In genomic region chr15:86433378-86433777, GRCm38 (mm10) we compare ENCODE assay signal across 27 mouse cellular contexts.
DNase-seq lines count a peak whose midpoint lies in the region; ATAC-seq lines count a peak whose summit lies in the region.
"Had no signal": no experiment of that assay in that cellular context is flagged by ENCODE, and none has a peak within 500 bp of the region (broad histone marks: within the 10 kb centered on the region; RNA-seq: fewer than 3 reads in every experiment).

No protein-coding gene starts in this region.

- no peak for DNase-seq in hindbrain, embryonic 10.5 days (ENCODE audit: low spot score)
- DNase-seq in kidney, adult 9 months: peak; percentile 24
- no peak for DNase-seq in midbrain, embryonic 11.5 days (ENCODE audit: low spot score, missing footprints)
- DNase-seq in yolk sac, embryonic 10.5 days (ENCODE audit: low spot score): no peak
- DNase-seq: adrenal gland, postnatal 25 days; cerebellum, adult 18-20 months; heart, adult 11 months; heart, postnatal 4 days; layer of hippocampus, adult 9-11 months; lung, embryonic 14.5 days; lung, postnatal 14 days; retina, postnatal 1 day; right cerebral cortex, postnatal 14 days; thymus, postnatal 4 days had no signal

- H3K4me3 ChIP-seq in hindbrain, embryonic 13.5 days: no peak overlapping the region
- H3K4me3 ChIP-seq in hindbrain, embryonic 10.5 days: no peak overlapping the region
- no peak overlapping the region for H3K4me3 ChIP-seq in kidney, embryonic 14.5 days (ENCODE audit: low read length)
- no peak overlapping the region for H3K4me3 ChIP-seq in midbrain, embryonic 15.5 days
- no peak overlapping the region for H3K4me3 ChIP-seq in midbrain, embryonic 11.5 days (ENCODE audit: low read depth, low read length)
- H3K4me3 ChIP-seq in neural tube, embryonic 13.5 days: no peak overlapping the region
- H3K4me3 ChIP-seq: embryonic facial prominence, embryonic 13.5 days; forebrain, embryonic 10.5 days; forebrain, embryonic 15.5 days; limb, embryonic 10.5 days; limb, embryonic 15.5 days; liver, embryonic 15.5 days had no signal

- 64% methylated on average over 8 of the region's 8 CpGs for WGBS in hindbrain, embryonic 13.5 days
- 92% methylated on average over 8 of the region's 8 CpGs for WGBS in hindbrain, embryonic 10.5 days
- 87% methylated on average over 8 of the region's 8 CpGs for WGBS in kidney, embryonic 14.5 days
- 56% methylated on average over 8 of the region's 8 CpGs for WGBS in midbrain, embryonic 15.5 days
- 88% methylated on average over 8 of the region's 8 CpGs for WGBS in midbrain, embryonic 11.5 days
- WGBS in neural tube, embryonic 13.5 days: 58% methylated on average over 8 of the region's 8 CpGs

- H3K9ac ChIP-seq in hindbrain, embryonic 13.5 days: no peak overlapping the region
- no peak overlapping the region for H3K9ac ChIP-seq in kidney, embryonic 14.5 days (ENCODE audit: low read depth, low read length)
- no peak overlapping the region for H3K9ac ChIP-seq in midbrain, embryonic 15.5 days
- H3K9ac ChIP-seq in midbrain, embryonic 11.5 days (ENCODE audit: low read length): no peak overlapping the region
- no peak overlapping the region for H3K9ac ChIP-seq in neural tube, embryonic 13.5 days
- H3K9ac ChIP-seq: embryonic facial prominence, embryonic 13.5 days; forebrain, embryonic 15.5 days; limb, embryonic 15.5 days; liver, embryonic 15.5 days; lung, embryonic 14.5 days had no signal

- H3K27ac ChIP-seq in hindbrain, embryonic 13.5 days: peak overlapping the region; percentile 2; the same call in 1 of the 2 replicates
- H3K27ac ChIP-seq in hindbrain, embryonic 10.5 days: no peak overlapping the region
- H3K27ac ChIP-seq in kidney, embryonic 14.5 days (ENCODE audit: low read depth, low read length): no peak overlapping the region
- peak overlapping the region; percentile 61 for H3K27ac ChIP-seq in midbrain, embryonic 15.5 days
- H3K27ac ChIP-seq in midbrain, embryonic 11.5 days (ENCODE audit: low read depth, low read length): no peak overlapping the region
- peak overlapping the region; percentile 24; the same call in 1 of the 2 replicates for H3K27ac ChIP-seq in neural tube, embryonic 13.5 days (replicated peaks)
- H3K27ac ChIP-seq: embryonic facial prominence, embryonic 13.5 days; forebrain, embryonic 10.5 days; forebrain, embryonic 15.5 days; limb, embryonic 10.5 days; limb, embryonic 15.5 days; liver, embryonic 15.5 days had no signal

- H3K36me3 ChIP-seq in hindbrain, embryonic 13.5 days: no peaks in the 10 kb centered on the region
- H3K36me3 ChIP-seq in hindbrain, embryonic 10.5 days: no peaks in the 10 kb centered on the region
- H3K36me3 ChIP-seq in kidney, embryonic 14.5 days (ENCODE audit: control insufficient read depth, insufficient read depth, low read length): no peaks in the 10 kb centered on the region
- H3K36me3 ChIP-seq in midbrain, embryonic 15.5 days (replicated peaks): no peaks in the 10 kb centered on the region
- no peaks in the 10 kb centered on the region for H3K36me3 ChIP-seq in midbrain, embryonic 11.5 days (ENCODE audit: control insufficient read depth, insufficient read depth, low read length)
- no peaks in the 10 kb centered on the region for H3K36me3 ChIP-seq in neural tube, embryonic 13.5 days
- H3K36me3 ChIP-seq: embryonic facial prominence, embryonic 13.5 days; forebrain, embryonic 10.5 days; forebrain, embryonic 15.5 days; limb, embryonic 10.5 days; limb, embryonic 15.5 days; liver, embryonic 15.5 days had no signal

- no peaks in the 10 kb centered on the region for H3K27me3 ChIP-seq in hindbrain, embryonic 13.5 days
- H3K27me3 ChIP-seq in hindbrain, embryonic 10.5 days (ENCODE audit: insufficient read depth, poor library complexity, severe bottlenecking): no peaks in the 10 kb centered on the region
- H3K27me3 ChIP-seq in kidney, embryonic 14.5 days (ENCODE audit: control insufficient read depth, insufficient read depth, low read length): no peaks in the 10 kb centered on the region
- H3K27me3 ChIP-seq in midbrain, embryonic 15.5 days (replicated peaks): no peaks in the 10 kb centered on the region
- H3K27me3 ChIP-seq in midbrain, embryonic 11.5 days (ENCODE audit: control insufficient read depth, insufficient read depth, low read length): no peaks in the 10 kb centered on the region
- H3K27me3 ChIP-seq in neural tube, embryonic 13.5 days: no peaks in the 10 kb centered on the region
- H3K27me3 ChIP-seq: embryonic facial prominence, embryonic 13.5 days; forebrain, embryonic 15.5 days; limb, embryonic 15.5 days; liver, embryonic 15.5 days had no signal

- no peak overlapping the region for H3K4me2 ChIP-seq in hindbrain, embryonic 13.5 days
- H3K4me2 ChIP-seq in kidney, embryonic 14.5 days (replicated peaks; ENCODE audit: low read depth, low read length): no peak overlapping the region
- no peak overlapping the region for H3K4me2 ChIP-seq in midbrain, embryonic 15.5 days
- H3K4me2 ChIP-seq in midbrain, embryonic 11.5 days: no peak overlapping the region
- H3K4me2 ChIP-seq in neural tube, embryonic 13.5 days: no peak overlapping the region
- H3K4me2 ChIP-seq: embryonic facial prominence, embryonic 13.5 days; forebrain, embryonic 15.5 days; heart, embryonic 11.5 days; limb, embryonic 15.5 days; liver, embryonic 15.5 days; lung, embryonic 14.5 days had no signal

- H3K4me1 ChIP-seq in hindbrain, embryonic 13.5 days (replicated peaks): peaks cover 23% of the 10 kb centered on the region
- H3K4me1 ChIP-seq in hindbrain, embryonic 10.5 days (replicated peaks): peaks cover 24% of the 10 kb centered on the region
- 0 out of 2 replicates have a peak, but pooled peaks cover 3% of the 10 kb centered on the region for H3K4me1 ChIP-seq in kidney, embryonic 14.5 days (ENCODE audit: control insufficient read depth, insufficient read depth, low read length)
- H3K4me1 ChIP-seq in midbrain, embryonic 15.5 days: peaks cover 4% of the 10 kb centered on the region; the same call in 1 of the 2 replicates
- H3K4me1 ChIP-seq in midbrain, embryonic 11.5 days (ENCODE audit: control insufficient read depth, insufficient read depth, low read length): peaks cover 2% of the 10 kb centered on the region
- peaks cover 31% of the 10 kb centered on the region for H3K4me1 ChIP-seq in neural tube, embryonic 13.5 days (replicated peaks)

- no peak for ATAC-seq in hindbrain, embryonic 13.5 days (ENCODE audit: low FRiP score)
- ATAC-seq in kidney, embryonic 14.5 days (ENCODE audit: low FRiP score, low TSS enrichment): no peak
- ATAC-seq in midbrain, embryonic 15.5 days (replicated peaks): 0 out of 2 replicates have a peak, but pooled peaks have one; percentile 30
- ATAC-seq in midbrain, embryonic 11.5 days (ENCODE audit: low FRiP score): no peak
- ATAC-seq in neural tube, embryonic 13.5 days (ENCODE audit: low read depth): no peak
- ATAC-seq: CD4-positive, CD25-positive, alpha-beta regulatory T cell, adult 4 months; forebrain, embryonic 15.5 days; inflammation-experienced regulatory T-cells, adult 6 months had no signal

- H3K9me3 ChIP-seq in hindbrain, embryonic 13.5 days: no peaks in the 10 kb centered on the region
- no peaks in the 10 kb centered on the region for H3K9me3 ChIP-seq in hindbrain, embryonic 10.5 days
- no peaks in the 10 kb centered on the region for H3K9me3 ChIP-seq in kidney, embryonic 14.5 days (ENCODE audit: control insufficient read depth, low read length)
- H3K9me3 ChIP-seq in midbrain, embryonic 15.5 days: no peaks in the 10 kb centered on the region
- no peaks in the 10 kb centered on the region for H3K9me3 ChIP-seq in midbrain, embryonic 11.5 days (ENCODE audit: control insufficient read depth, low read length)
- H3K9me3 ChIP-seq in neural tube, embryonic 13.5 days: no peaks in the 10 kb centered on the region
- H3K9me3 ChIP-seq: embryonic facial prominence, embryonic 13.5 days; forebrain, embryonic 10.5 days; forebrain, embryonic 15.5 days; limb, embryonic 10.5 days; limb, embryonic 15.5 days; liver, embryonic 15.5 days had no signal

Comparison
In these comparisons a context has a peak if more than half of its experiments do, and no peak if none do; other contexts are left out.
1. H3K27ac ChIP-seq: peak in hindbrain, embryonic 13.5 days (single experiment), midbrain, embryonic 15.5 days (single experiment) and neural tube, embryonic 13.5 days (single experiment); none in hindbrain, embryonic 10.5 days (single experiment), kidney, embryonic 14.5 days (single experiment) and midbrain, embryonic 11.5 days (single experiment).